Mouse (Mus musculus) natural killer cell, adult 2 months (primary cell): ENCODE results near the gene Alk.

ENCODE experiments used
- DNase-seq, 2 experiments: peaks; one replicate each; pipeline ENCODE4 v3.0.0; 2022; ENCODE audit warnings: low spot score in 2 of 2

Alk gene

GRCm38 (mm10) chr17:71979137-71979536, 625.3 kb downstream of the Alk start:
- no peak for DNase-seq

- DNase-seq: no peak
Measured at GRCm38 (mm10) chr17:71976661-71977060, 627.8 kb downstream of the Alk start.

- no peak for DNase-seq
Measured at GRCm38 (mm10) chr17:71973704-71974103, 630.7 kb downstream of the Alk start.

GRCm38 (mm10) chr17:71967356-71967755, 637.1 kb downstream of the Alk start:
- DNase-seq: no peak

- peak in 1 of 2 experiments; percentile 10 for DNase-seq
Measured at GRCm38 (mm10) chr17:71965733-71966606, 638.5 kb downstream of the Alk start.

GRCm38 (mm10) chr17:71964610-71965009, 639.8 kb downstream of the Alk start:
- peak in 1 of 2 experiments; percentile 12 for DNase-seq

GRCm38 (mm10) chr17:71962746-71963145, 641.7 kb downstream of the Alk start:
- no peak for DNase-seq

GRCm38 (mm10) chr17:71955011-71955410, 649.4 kb downstream of the Alk start:
- DNase-seq: no peak

GRCm38 (mm10) chr17:71954217-71954844, 650.1 kb downstream of the Alk start:
- no peak for DNase-seq

GRCm38 (mm10) chr17:71950968-71951367, 653.5 kb downstream of the Alk start:
- no peak for DNase-seq

GRCm38 (mm10) chr17:71948687-71949086, 655.7 kb downstream of the Alk start:
- no peak for DNase-seq

GRCm38 (mm10) chr17:71947452-71947851, 657.0 kb downstream of the Alk start:
- no peak for DNase-seq

- DNase-seq: no peak
Measured at GRCm38 (mm10) chr17:71944020-71944419, 660.4 kb downstream of the Alk start.

- DNase-seq: no peak
Measured at GRCm38 (mm10) chr17:71942052-71942451, 662.4 kb downstream of the Alk start.

- DNase-seq: no peak
Measured at GRCm38 (mm10) chr17:71941436-71941835, 663.0 kb downstream of the Alk start.

GRCm38 (mm10) chr17:71936681-71937080, 667.7 kb downstream of the Alk start:
- DNase-seq: no peak

- DNase-seq: no peak
Measured at GRCm38 (mm10) chr17:71935837-71936236, 668.6 kb downstream of the Alk start.

- no peak for DNase-seq
Measured at GRCm38 (mm10) chr17:71935336-71935735, 669.1 kb downstream of the Alk start.

- DNase-seq: no peak
Measured at GRCm38 (mm10) chr17:71914941-71915340, 689.5 kb downstream of the Alk start.

- no peak for DNase-seq
Measured at GRCm38 (mm10) chr17:71914541-71914940, 689.9 kb downstream of the Alk start.

- no peak for DNase-seq
Measured at GRCm38 (mm10) chr17:71913188-71913587, 691.2 kb downstream of the Alk start.

GRCm38 (mm10) chr17:71909107-71909506, 695.3 kb downstream of the Alk start:
- no peak for DNase-seq

- DNase-seq: no peak
Measured at GRCm38 (mm10) chr17:71881369-71881768, 723.1 kb downstream of the Alk start.
